In the genomic region with DNA sequence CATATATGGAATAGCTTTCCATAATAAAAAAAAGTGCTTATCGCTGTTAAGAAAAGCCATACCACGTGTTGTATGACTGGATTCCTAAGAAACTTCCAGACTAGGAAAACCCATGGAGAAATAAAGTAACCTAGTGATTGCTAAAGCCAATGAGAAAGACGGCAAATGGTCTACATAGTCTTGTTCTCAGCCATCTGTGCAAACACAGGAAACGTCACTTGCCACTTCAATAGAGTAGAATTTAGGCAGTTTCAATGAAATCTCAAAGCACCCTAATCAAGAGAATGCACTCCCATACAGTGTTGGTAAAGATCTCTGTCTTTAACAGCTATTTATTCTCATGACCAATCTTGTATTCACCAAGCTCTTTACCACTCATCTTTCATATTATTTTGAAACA, we compare ENCODE assay signal across 18 mouse cellular contexts.
"Had no signal": no experiment of that assay in that cellular context is flagged by ENCODE, and none has a peak within 500 bp of the region (broad histone marks: within the 10 kb centered on the region; RNA-seq: fewer than 3 reads in every experiment).

No protein-coding gene starts in this region.

- H3K36me3 ChIP-seq: lung, embryonic 15.5 days; midbrain, embryonic 15.5 days; neural tube, embryonic 12.5 days had no signal

- H3K4me3 ChIP-seq: lung, embryonic 15.5 days; megakaryocyte, embryonic 14.5 days; midbrain, embryonic 13.5 days; midbrain, embryonic 15.5 days; neural tube, embryonic 12.5 days had no signal

- H3K27ac ChIP-seq: liver, embryonic 14.5 days; lung, embryonic 15.5 days; macrophage; midbrain, embryonic 13.5 days; midbrain, embryonic 15.5 days; neural tube, embryonic 12.5 days had no signal

- H3K27me3 ChIP-seq: lung, embryonic 15.5 days; megakaryocyte, embryonic 14.5 days; midbrain, embryonic 13.5 days; midbrain, embryonic 15.5 days; neural tube, embryonic 12.5 days had no signal

- DNase-seq: lung, adult 18-20 months; lung, postnatal 14 days; lung, postnatal 36 days; retina, postnatal 1 day; right cerebral cortex, adult 18-20 months; right cerebral cortex, postnatal 25 days; right cerebral cortex, postnatal 4 days; spleen, adult 18-20 months; thymus, adult 18-20 months; thymus, postnatal 14 days; thymus, postnatal 36 days had no signal

- H3K4me1 ChIP-seq: lung, embryonic 15.5 days; neural tube, embryonic 12.5 days had no signal
